Mouse (Mus musculus) intestine, postnatal 0 days (tissue): ENCODE measurements around the gene Olfr1501. TPM values are rescaled to one million over a fixed set of nuclear protein-coding genes. Genes with fewer than 3 reads are reported as not detected.
"Not testable (repeated sequence)": the region's sequence is repeated elsewhere in the genome, so short reads cannot be mapped to it uniquely, and the experiment has no call there.

ENCODE experiments used
- ATAC-seq: fragments of 200-750 bp; cut with Nextera tagmentation; 2 replicates; pipeline ENCODE4 v1.8.0; 2017; ENCODE audit warnings: mild to moderate bottlenecking, moderate TSS enrichment, moderate library complexity
- H3K27ac ChIP-seq: fragments of 300-500 bp; sonication (generic); 2 replicates; pipeline ENCODE4 v1.5.1; 2014; ENCODE audit warnings: mild to moderate bottlenecking, low read depth, low read length, moderate library complexity
- H3K27me3 ChIP-seq: fragments of 300-500 bp; sonication (generic); replicated peaks from 2 replicates; pipeline ENCODE4 v1.6.1; 2014; ENCODE audit warnings: low read length, mixed read lengths; ENCODE audit not compliant: control insufficient read depth, insufficient read depth
- H3K36me3 ChIP-seq: fragments of 300-500 bp; sonication (generic); 2 replicates; pipeline ENCODE4 v1.6.1; 2014; ENCODE audit warnings: mild to moderate bottlenecking, moderate library complexity; ENCODE audit not compliant: control insufficient read depth, insufficient read depth
- H3K4me1 ChIP-seq: fragments of 300-500 bp; sonication (generic); replicated peaks from 2 replicates; pipeline ENCODE4 v1.6.1; 2014; ENCODE audit warnings: antibody characterized with exemption, low read length, mixed read lengths; ENCODE audit not compliant: control insufficient read depth, insufficient read depth
- H3K4me2 ChIP-seq: fragments of 300-500 bp; sonication (generic); replicated peaks from 2 replicates; pipeline ENCODE4 v1.6.1; 2014; ENCODE audit warnings: low read depth, mild to moderate bottlenecking, moderate library complexity
- H3K4me3 ChIP-seq: fragments of 300-500 bp; sonication (generic); 2 replicates; pipeline ENCODE4 v1.5.1; 2014; ENCODE audit warnings: low read depth, low read length
- H3K9ac ChIP-seq: fragments of 300-500 bp; sonication (generic); 2 replicates; pipeline ENCODE4 v1.6.1; 2014; ENCODE audit warnings: mild to moderate bottlenecking, low read depth, low read length
- H3K9me3 ChIP-seq: fragments of 300-500 bp; sonication (generic); 2 replicates; pipeline ENCODE4 v1.6.1; 2016; ENCODE audit warnings: mixed run types; ENCODE audit not compliant: control insufficient read depth
- CTCF ChIP-seq: sonication (generic); IDR thresholded peaks from 2 replicates; pipeline ENCODE4 v1.5.1; 2016; ENCODE audit warnings: low read depth, mild to moderate bottlenecking, control low read depth, antibody characterized with exemption, moderate library complexity
- WGBS: fragments of 180-500 bp; shearing (Covaris S2); extraction: QIAGEN DNeasy Blood & Tissue Kit; methylation state at CpG from one replicate; pipeline ENCODE4 v1.1.7; 2014; 5-methylcytosine and 5-hydroxymethylcytosine counted together
- polyA plus RNA-seq: library from polyadenylated mRNA; unstranded; fragments of >200 nt; fragmentation: Nextera tagmentation; extraction: Ambion mirVana; gene quantifications from 2 replicates; pipeline ENCODE4 v1.2.1, GENCODE M21; 2015

Gene Olfr1501
- polyA plus RNA-seq = not detected in 2 replicates

DNA sequence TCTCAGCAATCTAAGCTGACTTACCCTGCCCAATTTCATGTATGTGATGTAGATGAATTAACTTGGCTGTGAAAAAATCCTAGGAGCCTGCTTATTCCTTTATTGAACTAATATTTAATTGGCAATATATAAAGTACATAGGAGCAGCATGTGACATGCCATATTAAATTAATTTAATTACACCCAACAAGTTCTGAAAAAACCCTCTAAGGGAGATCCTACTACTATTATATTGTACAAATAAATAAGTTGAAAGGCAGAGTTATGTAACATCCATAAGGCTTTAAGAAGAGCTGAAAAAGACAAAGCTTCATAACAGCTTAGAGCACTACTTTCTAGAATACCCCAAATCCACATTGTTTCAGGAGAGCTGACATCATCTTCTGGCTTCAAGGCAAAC is at the start of gene Olfr1501:
Gene Olfr1501 (minus strand): TSS at position 101 of the 400 bp plus-strand sequence.
- H3K4me3 ChIP-seq, H3K27me3 ChIP-seq, H3K4me2 ChIP-seq, H3K9ac ChIP-seq, ATAC-seq, H3K4me1 ChIP-seq, H3K27ac ChIP-seq, H3K9me3 ChIP-seq, H3K36me3 ChIP-seq: not testable (repeated sequence)

DNA sequence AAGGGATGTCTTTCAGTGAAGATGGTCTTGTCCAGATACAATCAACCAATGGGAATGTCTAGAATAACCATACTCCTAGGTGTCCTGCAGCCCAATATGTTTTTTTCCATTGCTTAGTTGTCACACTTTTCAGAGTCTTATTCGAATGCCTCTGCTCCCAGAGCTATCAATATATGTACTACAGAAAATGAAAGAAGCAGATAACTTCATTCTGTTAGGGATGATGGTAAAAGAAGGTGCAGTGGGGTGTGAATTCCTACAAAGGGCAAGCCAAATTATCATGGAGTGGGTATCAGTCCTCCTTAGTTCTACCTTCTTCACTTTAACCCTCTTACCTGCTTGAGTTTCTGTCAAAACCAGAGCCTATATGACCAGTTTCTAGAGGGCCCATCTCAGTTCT is 47.3 kb upstream of the Olfr1501 start, which contains the start of gene Olfr1504:
Gene Olfr1504 (minus strand): TSS at position 101 of the 400 bp plus-strand sequence.
- H3K27ac ChIP-seq = no peak within 1 kb of the TSS
- no peaks in the 10 kb centered on the region for H3K27me3 ChIP-seq
- ATAC-seq = no peak
- no peaks in the 10 kb centered on the region for H3K36me3 ChIP-seq
- no peak for TF ChIP-seq CTCF
- WGBS = 63% methylated on average over 1 of the region's 1 CpGs
- H3K9ac ChIP-seq = no peak within 1 kb of the TSS
- no peak within 1 kb of the TSS for H3K4me3 ChIP-seq
- no peak within 1 kb of the TSS for H3K4me2 ChIP-seq
- H3K9me3 ChIP-seq = no peaks in the 10 kb centered on the region
- no peaks in the 10 kb centered on the region for H3K4me1 ChIP-seq

DNA sequence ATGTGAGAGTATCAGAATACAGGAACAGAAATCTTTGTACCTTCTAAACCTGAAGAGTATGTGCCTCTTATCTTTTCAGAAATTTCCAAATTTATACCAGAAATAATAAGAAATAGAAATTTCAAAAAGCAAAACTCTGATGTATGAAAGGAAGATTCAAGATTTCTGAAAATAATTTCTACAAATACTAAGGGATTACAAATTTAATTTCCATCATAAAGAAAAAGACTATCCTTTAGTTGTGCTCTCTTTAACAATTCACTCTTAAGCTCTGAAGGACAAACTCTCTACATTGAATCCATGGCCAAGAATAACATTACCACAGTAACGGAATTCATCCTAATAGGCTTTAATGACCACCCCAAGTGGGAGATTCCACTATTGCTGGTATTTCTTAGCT is 11.0 kb upstream of the Olfr1501 start, which contains the start of gene Olfr1502:
Gene Olfr1502 (plus strand): TSS at position 301 of the 400 bp plus-strand sequence.
- Histone ChIP-seq H3K27me3 (no peaks in the 10 kb centered on the region), H3K9me3 (no peaks in the 10 kb centered on the region), H3K27ac (no peak within 1 kb of the TSS), H3K4me3 (no peak within 1 kb of the TSS), H3K36me3 (no peaks in the 10 kb centered on the region), H3K4me2 (no peak within 1 kb of the TSS), H3K4me1 (no peaks in the 10 kb centered on the region), H3K9ac (no peak within 1 kb of the TSS)
- TF ChIP-seq CTCF = no peak
- WGBS = 79% methylated on average over 1 of the region's 1 CpGs
- no peak for ATAC-seq

DNA sequence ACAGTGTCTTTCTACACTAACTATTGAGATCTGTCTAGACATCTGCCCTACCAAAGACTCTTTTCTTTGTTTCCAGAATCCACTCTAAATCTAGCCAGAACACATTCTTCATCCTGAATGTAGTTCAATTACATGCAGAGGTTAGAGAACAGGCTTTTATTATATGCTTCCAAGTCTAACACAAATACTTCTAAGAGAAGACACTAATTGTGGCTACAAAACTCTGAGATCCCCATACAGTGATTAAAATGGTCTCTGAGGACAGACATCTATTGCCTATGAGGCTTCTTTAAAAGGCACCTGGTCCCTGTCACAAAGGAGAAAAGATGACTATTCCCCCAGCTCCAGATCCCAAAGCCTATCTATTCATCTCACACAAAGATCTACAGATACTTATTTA is 20.1 kb downstream of the Olfr1501 start, which contains the start of gene Olfr1500:
Gene Olfr1500 (minus strand): TSS at position 101 of the 400 bp plus-strand sequence.
- no peaks in the 10 kb centered on the region for H3K9me3 ChIP-seq
- no peaks in the 10 kb centered on the region for H3K4me1 ChIP-seq
- H3K4me2 ChIP-seq = no peak within 1 kb of the TSS
- no peaks in the 10 kb centered on the region for H3K27me3 ChIP-seq
- no peak within 1 kb of the TSS for H3K9ac ChIP-seq
- no peak for TF ChIP-seq CTCF
- H3K36me3 ChIP-seq = no peaks in the 10 kb centered on the region
- no peak for ATAC-seq
- no peak within 1 kb of the TSS for H3K4me3 ChIP-seq
- H3K27ac ChIP-seq = no peak within 1 kb of the TSS

DNA sequence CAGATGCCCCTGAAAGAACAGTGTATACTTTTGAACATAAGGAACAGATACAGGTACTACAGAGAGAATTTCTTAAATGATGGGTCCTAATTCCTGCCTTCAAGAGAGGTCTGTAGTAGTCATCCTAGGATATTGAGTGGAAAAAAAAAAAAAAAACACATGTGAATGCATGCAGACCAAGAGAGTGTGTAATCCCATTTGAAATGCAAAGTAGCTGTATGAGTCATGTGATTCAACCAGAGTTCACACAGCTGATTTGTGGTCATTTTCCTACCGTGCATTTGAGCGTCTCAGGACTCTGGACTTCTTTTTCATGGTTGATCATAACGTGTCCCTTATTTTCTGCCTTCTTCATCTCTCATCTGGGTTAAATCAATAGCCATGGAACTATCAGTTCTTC is 22.0 kb downstream of the Olfr1501 start:
- Histone ChIP-seq H3K36me3 (no peaks in the 10 kb centered on the region), H3K4me3 (no peak overlapping the region), H3K9me3 (no peaks in the 10 kb centered on the region), H3K9ac (no peak overlapping the region), H3K27ac (no peak overlapping the region), H3K4me2 (no peak overlapping the region), H3K4me1 (no peaks in the 10 kb centered on the region), H3K27me3 (no peaks in the 10 kb centered on the region)
- no peak for ATAC-seq
- 74% methylated on average over 3 of the region's 3 CpGs for WGBS
- no peak for TF ChIP-seq CTCF

DNA sequence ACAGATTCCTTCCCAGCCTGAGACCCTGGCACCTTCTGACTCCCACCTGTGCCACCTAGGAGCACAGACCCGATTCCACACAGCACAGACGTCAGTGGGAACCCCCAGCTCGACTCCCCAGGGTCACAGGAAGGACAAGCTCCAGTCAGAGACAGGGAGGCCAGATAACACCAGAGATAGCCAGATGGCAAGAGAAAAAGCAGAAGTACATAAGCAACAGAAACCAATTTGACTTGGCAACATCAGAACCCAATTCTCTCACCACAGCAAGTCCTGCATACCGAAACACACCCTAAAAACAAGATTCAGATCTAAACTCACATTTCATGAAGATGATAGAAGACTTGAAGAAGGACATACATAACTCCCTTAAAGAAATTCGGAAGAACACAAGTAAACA is 29.6 kb downstream of the Olfr1501 start:
- H3K9ac ChIP-seq = no peak overlapping the region
- 61% methylated on average over 5 of the region's 5 CpGs for WGBS
- no peak for TF ChIP-seq CTCF
- no peaks in the 10 kb centered on the region for H3K27me3 ChIP-seq
- H3K4me2 ChIP-seq = no peak overlapping the region
- no peak overlapping the region for H3K4me3 ChIP-seq
- H3K27ac ChIP-seq = no peak overlapping the region
- no peaks in the 10 kb centered on the region for H3K36me3 ChIP-seq
- H3K4me1 ChIP-seq = no peaks in the 10 kb centered on the region
- no peak for ATAC-seq
- H3K9me3 ChIP-seq = no peaks in the 10 kb centered on the region

DNA sequence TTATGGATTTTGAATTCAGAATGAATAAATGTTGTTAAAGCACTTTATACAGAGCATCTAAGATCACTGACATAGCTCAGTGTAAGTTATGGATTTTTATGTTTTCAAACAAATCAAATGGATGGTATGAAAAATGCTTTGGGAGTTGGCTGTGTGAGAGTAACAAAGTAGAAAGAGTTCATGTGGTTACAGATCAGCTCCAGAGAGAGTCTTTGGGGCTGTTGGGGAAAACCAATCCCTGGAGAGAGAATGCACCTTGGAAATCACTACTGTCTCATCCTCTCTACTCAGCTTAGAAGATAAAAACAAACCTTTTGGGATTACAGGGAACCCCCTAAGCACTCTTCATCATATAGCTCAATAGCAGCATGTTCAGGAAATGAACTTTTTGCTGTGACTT is 31.1 kb downstream of the Olfr1501 start, which contains the start of gene Olfr1499:
Gene Olfr1499 (minus strand): TSS at position 101 of the 400 bp plus-strand sequence.
- no peak within 1 kb of the TSS for H3K9ac ChIP-seq
- no peak within 1 kb of the TSS for H3K4me2 ChIP-seq
- no peak for TF ChIP-seq CTCF

More for the DNA sequence above, 31.1 kb downstream of the Olfr1501 start, which contains the start of gene Olfr1499:
- no peak within 1 kb of the TSS for H3K27ac ChIP-seq
- ATAC-seq = no peak
- H3K4me1 ChIP-seq = no peaks in the 10 kb centered on the region
- no peaks in the 10 kb centered on the region for H3K27me3 ChIP-seq
- no peaks in the 10 kb centered on the region for H3K9me3 ChIP-seq
- H3K4me3 ChIP-seq = no peak within 1 kb of the TSS
- no peaks in the 10 kb centered on the region for H3K36me3 ChIP-seq
